Mouse (Mus musculus) C3H10T1/2 (cell line): ENCODE data around the gene Gbp3. TPM values are rescaled to one million over a fixed set of nuclear protein-coding genes. Genes with fewer than 3 reads are reported as not detected.

Experiments used
- polyA plus RNA-seq, 2 experiments: library from polyadenylated mRNA; unstranded; fragments of >200 nt; fragmentation: generic; extraction: Trizol; gene quantifications; one replicate each; pipeline ENCODE4 v1.2.1; 2012; ENCODE audit warnings: missing spikeins in 2 of 2

Gbp3 gene
- 1 to 10 TPM in 1 of 2 experiments, under 1 TPM in 1; 0.02 to 2.6 TPM for polyA plus RNA-seq

DNA sequence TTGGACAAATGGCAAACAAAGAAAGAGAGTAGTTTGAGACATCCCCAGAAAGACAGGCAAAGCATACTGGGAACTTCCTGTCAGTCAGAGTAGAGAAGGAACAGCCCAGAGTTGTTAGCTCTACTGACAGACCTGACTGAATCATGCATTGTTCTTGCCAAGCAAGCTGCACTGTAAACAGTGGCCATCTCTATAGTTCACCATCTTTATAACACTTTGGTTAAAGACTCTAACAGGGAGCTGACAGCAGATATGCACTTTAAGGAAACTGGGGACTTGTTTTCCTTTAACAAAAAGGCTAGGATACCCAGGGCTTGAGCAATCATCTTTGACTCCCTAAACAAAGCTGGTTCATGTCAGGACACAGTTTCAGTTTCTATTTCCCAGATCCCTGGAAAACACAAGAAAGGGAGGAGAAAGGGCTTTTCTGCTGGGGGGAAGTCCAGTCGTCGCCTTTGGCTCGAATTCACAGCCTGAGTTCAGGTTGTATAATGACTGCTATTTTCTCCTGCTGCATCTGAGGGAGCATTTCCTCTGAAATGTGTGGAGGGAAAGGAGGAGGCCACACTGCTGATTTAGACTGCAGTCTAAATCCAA is at the start of gene Gbp3:
Gene Gbp3, plus strand, starts transcription at position 395 of the 597 bp plus-strand sequence.

DNA sequence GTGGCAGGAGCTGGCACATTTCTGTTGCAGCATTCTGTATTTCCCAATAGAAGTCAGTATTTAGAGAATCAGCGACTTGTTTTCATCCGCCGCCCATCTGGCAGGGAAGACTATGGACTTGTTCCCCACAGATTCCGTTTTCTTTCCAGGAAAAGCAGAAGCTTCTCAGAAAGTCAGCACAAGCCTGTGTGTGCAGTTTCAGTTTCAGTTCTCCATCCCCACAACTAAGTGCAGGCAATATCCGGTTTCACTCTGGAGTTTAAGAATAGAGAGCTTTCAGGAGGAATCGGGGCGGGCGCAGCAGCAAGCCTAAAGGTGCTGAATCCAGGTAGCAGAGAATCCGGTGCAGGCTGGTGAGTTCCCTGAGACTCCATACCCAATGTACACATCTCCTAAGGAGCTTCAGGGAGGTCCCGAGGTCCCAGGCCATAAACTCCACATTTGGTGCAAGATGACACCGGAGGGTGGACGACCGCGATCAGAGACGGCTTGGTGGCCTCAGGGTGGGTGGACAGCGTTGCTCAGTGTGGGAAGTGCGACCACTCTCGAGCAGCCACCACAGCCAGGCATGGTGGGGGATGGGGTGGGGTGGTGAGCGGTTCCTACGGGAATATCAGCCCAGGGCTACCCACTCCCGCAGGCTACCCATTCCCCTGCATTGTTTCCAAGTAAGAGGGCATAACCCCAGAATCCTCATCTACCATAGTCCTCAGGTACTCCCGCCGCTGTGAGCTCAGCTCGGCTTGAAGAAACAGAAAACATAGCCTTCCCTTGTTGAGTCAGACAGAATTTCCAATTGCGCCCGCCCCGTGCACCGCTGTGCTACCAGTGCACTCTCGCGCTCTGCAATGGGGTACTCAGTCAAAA is 29.5 kb upstream of the Gbp3 start, which contains the start of gene Gbp7:
Gene Gbp7, plus strand, starts transcription at position 256 of the 867 bp plus-strand sequence.

DNA sequence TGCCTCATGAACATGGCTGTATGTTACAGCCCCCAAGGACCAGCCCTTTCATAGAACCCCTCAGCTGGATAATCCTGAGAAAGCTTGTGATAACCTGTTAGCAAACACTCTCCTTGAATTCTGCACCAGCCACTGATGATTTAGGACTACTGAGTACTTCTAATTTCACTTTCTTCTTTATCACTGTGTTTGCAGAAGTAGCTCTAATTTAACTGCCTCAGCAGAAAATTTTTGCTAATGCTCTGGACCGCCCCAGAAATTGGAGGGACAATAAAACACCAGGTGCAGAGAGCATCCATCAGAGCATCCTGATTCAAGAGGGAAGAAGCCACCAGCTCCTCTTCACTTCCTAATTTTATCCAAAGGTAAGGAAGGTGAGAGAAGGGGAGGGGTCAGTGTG is 34.7 kb downstream of the Gbp3 start, which contains the start of gene Gbp2b:
Gene Gbp2b, plus strand, starts transcription at position 301 of the 400 bp plus-strand sequence.

DNA sequence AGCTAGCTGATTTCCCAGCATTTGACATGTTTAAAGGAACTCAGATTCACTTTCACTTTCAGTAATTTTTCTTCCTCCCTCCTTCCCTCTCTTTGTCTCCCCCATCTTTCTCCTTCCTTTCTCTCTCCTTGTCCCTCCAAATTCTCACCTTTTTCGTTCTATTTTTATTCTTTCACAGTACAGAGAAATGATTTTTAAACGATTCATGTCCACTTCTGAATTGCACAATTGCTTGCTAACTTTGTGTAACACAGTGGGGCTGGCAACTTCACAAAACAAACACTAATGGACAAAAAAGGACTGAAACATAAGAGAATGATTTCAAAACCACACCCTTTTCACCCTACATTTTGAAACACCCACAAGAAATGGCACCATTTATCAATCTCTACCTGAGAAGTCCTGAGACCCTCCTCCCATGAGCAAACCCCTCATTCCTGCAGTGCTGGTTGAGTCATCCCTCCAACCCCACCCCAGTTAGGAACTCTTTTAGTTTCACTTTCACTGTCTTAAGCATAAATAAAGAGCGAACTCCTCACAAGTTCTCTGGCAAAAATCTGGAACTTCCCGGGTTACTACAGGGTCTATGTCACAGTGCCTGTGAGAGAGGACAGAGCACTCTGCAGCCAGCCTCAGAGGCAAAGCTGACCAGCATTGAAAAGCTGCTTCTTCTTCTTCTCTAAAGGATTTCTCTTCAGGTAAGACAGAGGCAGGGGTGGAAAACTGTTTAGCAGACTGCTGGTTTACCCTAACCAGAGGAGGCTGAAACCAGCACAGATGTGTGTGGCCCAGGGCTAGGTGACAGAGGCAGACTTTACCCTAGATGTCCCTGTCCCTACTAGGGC is 60.5 kb downstream of the Gbp3 start, which contains the start of gene Gbp2:
Gene Gbp2, plus strand, starts transcription at position 492 of the 845 bp plus-strand sequence.

Other genes starting within 250 kb of the Gbp3 start
- gene Pdlim5, start 164.3 kb upstream of the Gbp3 start, polyA plus RNA-seq: 10 to 100 TPM in 1 of 2 experiments, 1 to 10 TPM in 1; 1.2 to 12.0 TPM
- under 1 TPM in 1 of 2 experiments, not detected in 1; 0.24 TPM for gene Gbp5, start 66.0 kb upstream of the Gbp3 start, polyA plus RNA-seq
- under 1 TPM; 0.01 to 0.55 TPM for gene Gbp7, start 29.7 kb upstream of the Gbp3 start, polyA plus RNA-seq
- 1 to 10 TPM in 1 of 2 experiments, under 1 TPM in 1; 0.07 to 3.7 TPM for gene Gbp2b, start 34.8 kb downstream of the Gbp3 start, polyA plus RNA-seq
- 10 to 100 TPM in 1 of 2 experiments, under 1 TPM in 1; 0.53 to 16.0 TPM for gene Gbp2, start 60.6 kb downstream of the Gbp3 start, polyA plus RNA-seq
- 1 to 10 TPM; 3.1 to 5.6 TPM for gene Kyat3, start 141.0 kb downstream of the Gbp3 start, polyA plus RNA-seq
- gene Gtf2b, start 205.0 kb downstream of the Gbp3 start, polyA plus RNA-seq: 10 to 100 TPM in 1 of 2 experiments, 1 to 10 TPM in 1; 2.2 to 26.8 TPM